Mouse (Mus musculus): ENCODE measurements at regions not wholly inside any gene's neighbourhood (a gene's known extent, or its start where the extent isn't known, plus 50 kb on each side); places are given as distances from the start of the nearest gene placed in this dataset.

GRCm38 (mm10) chr5:12926289-12926688, 198.9 kb upstream of the Sema3a start:
- peak; percentile 8 for DNase-seq

- peak; percentile 3 for DNase-seq
Observed at GRCm38 (mm10) chr5:12927247-12927646, 198.0 kb upstream of the Sema3a start.

GRCm38 (mm10) chr5:12937052-12937451, 188.2 kb upstream of the Sema3a start:
- no peak for DNase-seq

- no peak for DNase-seq
Observed at GRCm38 (mm10) chr5:12938162-12938852, 186.9 kb upstream of the Sema3a start.

- no peak for DNase-seq
Observed at GRCm38 (mm10) chr5:12944554-12944953, 180.7 kb upstream of the Sema3a start.

GRCm38 (mm10) chr5:12948472-12948871, 176.7 kb upstream of the Sema3a start:
- no peak for DNase-seq

GRCm38 (mm10) chr5:12970987-12971386, 154.2 kb upstream of the Sema3a start:
- no peak for DNase-seq

- no peak for DNase-seq
Observed at GRCm38 (mm10) chr5:12973701-12974100, 151.5 kb upstream of the Sema3a start.

GRCm38 (mm10) chr5:12976015-12976742, 149.0 kb upstream of the Sema3a start:
- DNase-seq: peak; percentile 24

GRCm38 (mm10) chr5:12977875-12978274, 147.3 kb upstream of the Sema3a start:
- DNase-seq: no peak

GRCm38 (mm10) chr5:12993826-12994225, 131.4 kb upstream of the Sema3a start:
- no peak for DNase-seq

GRCm38 (mm10) chr5:12997440-12997839, 127.8 kb upstream of the Sema3a start:
- DNase-seq: no peak

- no peak for DNase-seq
Observed at GRCm38 (mm10) chr5:13007132-13007531, 118.1 kb upstream of the Sema3a start.

- no peak for DNase-seq
Observed at GRCm38 (mm10) chr5:13022270-13022669, 102.9 kb upstream of the Sema3a start.

GRCm38 (mm10) chr5:13033332-13033731, 91.9 kb upstream of the Sema3a start:
- no peak for DNase-seq

- no peak for DNase-seq
Observed at GRCm38 (mm10) chr5:13036127-13036526, 89.1 kb upstream of the Sema3a start.

- DNase-seq: no peak
Observed at GRCm38 (mm10) chr5:13058883-13059423, 66.3 kb upstream of the Sema3a start.

GRCm38 (mm10) chr5:13066942-13067341, 58.3 kb upstream of the Sema3a start:
- no peak for DNase-seq
